Mouse (Mus musculus): ENCODE results near the gene Mettl24. TPM values are rescaled to one million over a fixed set of nuclear protein-coding genes. Genes with fewer than 3 reads are reported as not detected.

Mettl24 gene
- not detected for polyA plus RNA-seq (2014; fragmentation: Illumina TruSeq; extraction: RNeasy Lipid Tissue Mini Kit (QIAGEN cat#74804); ENCODE audit: low read depth, low replicate concordance)

DNA sequence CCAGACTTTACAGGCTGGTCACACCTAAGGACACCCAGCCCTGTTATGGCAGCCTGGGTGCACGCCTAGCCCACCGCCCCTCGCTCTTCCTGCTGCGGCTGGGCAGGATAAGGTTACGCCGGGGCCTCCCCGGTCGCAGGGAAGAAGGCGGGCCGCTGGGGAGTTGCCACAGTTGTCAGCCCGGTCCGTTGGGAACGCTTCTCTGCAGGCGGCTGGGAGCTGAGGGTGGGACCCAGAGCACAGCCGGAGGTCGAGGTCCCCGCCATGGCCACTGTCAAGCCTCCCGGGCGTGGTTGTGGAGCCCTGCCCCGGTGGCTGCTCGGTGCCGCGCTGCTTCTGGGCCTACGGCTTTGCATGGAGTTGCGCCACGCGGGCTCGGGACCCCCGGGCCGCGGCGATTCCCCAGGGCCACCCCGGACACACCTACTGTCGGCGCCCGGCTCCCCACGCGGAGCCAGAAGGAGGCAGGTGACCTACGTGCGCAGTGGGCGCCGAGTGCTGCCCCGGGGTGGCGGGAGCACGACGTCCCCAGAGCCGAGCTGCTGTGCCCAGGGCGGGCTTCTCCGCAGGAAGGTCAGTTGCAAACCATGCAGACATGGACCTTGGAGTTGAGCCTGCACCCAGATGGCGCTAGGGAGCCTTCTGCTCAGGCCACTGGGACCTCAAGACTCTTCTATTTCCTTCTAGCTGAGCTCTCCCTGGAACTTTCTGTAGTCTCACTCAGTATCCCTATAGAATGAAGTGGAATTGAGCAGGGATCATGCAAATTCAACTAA lies at the start of gene Mettl24:
Gene Mettl24, plus strand, starts transcription at position 191 of the 776 bp plus-strand sequence.

Other genes with a start within 250 kb of the Mettl24 start
- gene Slc22a16, start 112.9 kb upstream of the Mettl24 start, polyA plus RNA-seq (2014; fragmentation: Illumina TruSeq; extraction: RNeasy Lipid Tissue Mini Kit (QIAGEN cat#74804); ENCODE audit: low read depth, low replicate concordance), result not detected
- gene Ddo, start 53.3 kb upstream of the Mettl24 start, polyA plus RNA-seq (2014; fragmentation: Illumina TruSeq; extraction: RNeasy Lipid Tissue Mini Kit (QIAGEN cat#74804); ENCODE audit: low read depth, low replicate concordance), result 6.9 TPM
- gene Cdc40, start 200.0 kb downstream of the Mettl24 start, polyA plus RNA-seq (2014; fragmentation: Illumina TruSeq; extraction: RNeasy Lipid Tissue Mini Kit (QIAGEN cat#74804); ENCODE audit: low read depth, low replicate concordance), result 57.4 TPM
- gene Wasf1, start 200.2 kb downstream of the Mettl24 start, polyA plus RNA-seq (2014; fragmentation: Illumina TruSeq; extraction: RNeasy Lipid Tissue Mini Kit (QIAGEN cat#74804); ENCODE audit: low read depth, low replicate concordance), result 3.7 TPM